Mouse (Mus musculus): ENCODE measurements around the gene Pid1.

DNA sequence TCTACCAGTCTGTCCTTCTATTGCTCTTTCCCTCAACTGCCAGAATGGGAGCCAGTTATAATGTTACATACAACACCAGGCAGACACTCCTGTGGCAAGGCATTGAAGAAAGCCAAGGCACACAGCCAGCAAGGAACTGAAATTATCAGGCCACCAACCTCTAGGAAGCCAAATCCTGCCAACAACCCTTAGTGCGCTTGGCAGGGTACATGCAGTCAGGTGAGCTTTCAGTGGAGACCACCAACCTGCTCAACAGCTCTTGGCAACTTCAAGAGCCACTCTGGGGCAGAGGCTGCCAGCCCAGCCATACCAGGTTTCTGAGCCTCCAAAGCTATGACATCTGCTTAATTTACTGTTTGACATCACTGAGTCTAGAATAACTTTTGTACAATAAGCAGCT, 232.2 kb downstream of the Pid1 start:
- TF ChIP-seq CTCF (IDR thresholded peaks at IDR 0.05) (no peak), EP300 (IDR thresholded peaks at IDR 0.05) (no peak)

Measured in lung, postnatal 0 days (tissue).